Mouse (Mus musculus) stomach, postnatal 0 days (tissue): ENCODE measurements around the gene Slc10a1. TPM values are rescaled to one million over a fixed set of nuclear protein-coding genes. Genes with fewer than 3 reads are reported as not detected.
A peak's percentile ranks its signal among the peaks of the same experiment; 100 is the strongest.

ENCODE experiments used
- ATAC-seq: fragments of 200-750 bp; cut with Nextera tagmentation; 2 replicates; pipeline ENCODE4 v1.8.0; 2017; ENCODE audit not compliant: low FRiP score, low TSS enrichment
- DNase-seq: peaks from one replicate; pipeline ENCODE4 v3.0.0-alpha.2; 2016; ENCODE audit warnings: low spot score
- H3K27ac ChIP-seq: fragments of 300-500 bp; sonication (generic); replicated peaks from 2 replicates; pipeline ENCODE4 v1.5.1; 2014; ENCODE audit warnings: mild to moderate bottlenecking, control low read depth
- H3K27me3 ChIP-seq: fragments of 300-500 bp; sonication (generic); 2 replicates; pipeline ENCODE4 v1.6.1; 2014; ENCODE audit warnings: low read length; ENCODE audit not compliant: control insufficient read depth, insufficient read depth
- H3K36me3 ChIP-seq: fragments of 300-500 bp; sonication (generic); 2 replicates; pipeline ENCODE4 v1.6.1; 2014; ENCODE audit warnings: low read length, mixed read lengths; ENCODE audit not compliant: control insufficient read depth, insufficient read depth
- H3K4me1 ChIP-seq: fragments of 300-500 bp; sonication (generic); replicated peaks from 2 replicates; pipeline ENCODE4 v1.6.1; 2014; ENCODE audit warnings: antibody characterized with exemption; ENCODE audit not compliant: control insufficient read depth, insufficient read depth
- H3K4me2 ChIP-seq: fragments of 300-500 bp; sonication (generic); replicated peaks from 2 replicates; pipeline ENCODE4 v1.6.1; 2014; ENCODE audit warnings: low read depth, mild to moderate bottlenecking, control low read depth, moderate library complexity
- H3K4me3 ChIP-seq: fragments of 300-500 bp; sonication (generic); 2 replicates; pipeline ENCODE4 v1.5.1; 2014; ENCODE audit warnings: low read depth, low read length, control low read depth
- H3K9ac ChIP-seq: fragments of 300-500 bp; sonication (generic); 2 replicates; pipeline ENCODE4 v1.6.1; 2014; ENCODE audit warnings: mild to moderate bottlenecking, low read length, control low read depth, mixed read lengths
- H3K9me3 ChIP-seq: fragments of 300-500 bp; sonication (generic); 2 replicates; pipeline ENCODE4 v1.6.1; 2016; ENCODE audit warnings: low read length; ENCODE audit not compliant: control insufficient read depth
- CTCF ChIP-seq: IDR thresholded peaks from 2 replicates; pipeline ENCODE4 v1.5.1; 2016; ENCODE audit warnings: antibody characterized with exemption, low read depth, mild to moderate bottlenecking, moderate library complexity
- EP300 ChIP-seq: optimal IDR thresholded peaks from 2 replicates; pipeline ENCODE3; 2016; ENCODE audit warnings: antibody characterized with exemption
- WGBS: fragments of 180-500 bp; shearing (Covaris S2); extraction: QIAGEN DNeasy Blood & Tissue Kit; methylation state at CpG from one replicate; pipeline ENCODE4 v1.1.7; 2014; 5-methylcytosine and 5-hydroxymethylcytosine counted together
- polyA plus RNA-seq: library from polyadenylated mRNA; unstranded; fragments of >200 nt; fragmentation: Nextera tagmentation; extraction: Ambion mirVana; gene quantifications from 2 replicates; pipeline ENCODE4 v1.2.1, GENCODE M21; 2015

The Slc10a1 gene
- polyA plus RNA-seq, result 0.58 and 1.1 TPM in 2 replicates

GRCm38 (mm10) chr12:80968605-80969004 lies at the start of gene Slc10a1:
Gene Slc10a1 (minus strand): TSS chr12:80968705.
- ATAC-seq, result no peak
- Histone ChIP-seq H3K27ac (no peak within 1 kb of the TSS), H3K4me2 (no peak within 1 kb of the TSS), H3K4me3 (no peak within 1 kb of the TSS), H3K36me3 (no peaks in the 10 kb centered on the region), H3K9me3 (no peaks in the 10 kb centered on the region), H3K27me3 (no peaks in the 10 kb centered on the region), H3K9ac (no peak within 1 kb of the TSS), H3K4me1 (no peaks in the 10 kb centered on the region)
- TF ChIP-seq CTCF (no peak), EP300 (no peak)
- 78% methylated on average over 5 of the region's 5 CpGs for WGBS
- no peak for DNase-seq

GRCm38 (mm10) chr12:81017624-81018023 lies 49.1 kb upstream of the Slc10a1 start:
- Histone ChIP-seq H3K27ac (no peak overlapping the region), H3K4me2 (no peak overlapping the region), H3K4me1 (no peaks in the 10 kb centered on the region), H3K36me3 (no peaks in the 10 kb centered on the region), H3K9ac (no peak overlapping the region), H3K4me3 (no peak overlapping the region), H3K27me3 (no peaks in the 10 kb centered on the region), H3K9me3 (no peaks in the 10 kb centered on the region)
- TF ChIP-seq CTCF (no peak), EP300 (no peak)
- ATAC-seq (no peak), DNase-seq (no peak)
- 93% methylated on average over 12 of the region's 12 CpGs for WGBS

- no peak overlapping the region for H3K9ac ChIP-seq
- TF ChIP-seq EP300, result no peak
- no peak for TF ChIP-seq CTCF
- WGBS, result 78% methylated on average over 11 of the region's 11 CpGs
- no peak for ATAC-seq
- H3K4me3 ChIP-seq, result no peak overlapping the region
- H3K4me1 ChIP-seq, result no peaks in the 10 kb centered on the region
- H3K4me2 ChIP-seq, result no peak overlapping the region
- no peaks in the 10 kb centered on the region for H3K27me3 ChIP-seq
- no peak for DNase-seq
- H3K27ac ChIP-seq, result no peak overlapping the region
- H3K36me3 ChIP-seq, result no peaks in the 10 kb centered on the region
- no peaks in the 10 kb centered on the region for H3K9me3 ChIP-seq
Observed at GRCm38 (mm10) chr12:81013496-81013895, 45.0 kb upstream of the Slc10a1 start.

GRCm38 (mm10) chr12:81011994-81012393 lies 43.5 kb upstream of the Slc10a1 start:
- Histone ChIP-seq H3K4me1 (no peaks in the 10 kb centered on the region), H3K9me3 (no peaks in the 10 kb centered on the region), H3K4me2 (no peak overlapping the region), H3K36me3 (no peaks in the 10 kb centered on the region), H3K4me3 (no peak overlapping the region), H3K27me3 (no peaks in the 10 kb centered on the region), H3K9ac (no peak overlapping the region), H3K27ac (no peak overlapping the region)
- DNase-seq (no peak), ATAC-seq (no peak)
- TF ChIP-seq CTCF (0 out of 2 replicates have a peak, but pooled peaks have one; percentile 9), EP300 (no peak)
- WGBS, result 77% methylated on average over 2 of the region's 2 CpGs

- Histone ChIP-seq H3K4me2 (no peak overlapping the region), H3K4me1 (no peaks in the 10 kb centered on the region), H3K4me3 (no peak overlapping the region), H3K27ac (no peak overlapping the region), H3K27me3 (no peaks in the 10 kb centered on the region), H3K36me3 (no peaks in the 10 kb centered on the region), H3K9ac (no peak overlapping the region), H3K9me3 (no peaks in the 10 kb centered on the region)
- no peak for ATAC-seq
- DNase-seq, result no peak
- TF ChIP-seq EP300, result no peak
- no peak for TF ChIP-seq CTCF
- WGBS, result 19% methylated on average over 3 of the region's 3 CpGs
Observed at GRCm38 (mm10) chr12:81009813-81010212, 41.3 kb upstream of the Slc10a1 start.

- DNase-seq, result no peak
Observed at GRCm38 (mm10) chr12:81002841-81003635, 34.5 kb upstream of the Slc10a1 start.

More at GRCm38 (mm10) chr12:81002841-81003635, 34.5 kb upstream of the Slc10a1 start:
- H3K4me2 ChIP-seq, result no peak overlapping the region
- no peak overlapping the region for H3K27ac ChIP-seq
- 40% methylated on average over 13 of the region's 13 CpGs for WGBS
- no peak overlapping the region for H3K9ac ChIP-seq
- no peaks in the 10 kb centered on the region for H3K36me3 ChIP-seq
- no peaks in the 10 kb centered on the region for H3K4me1 ChIP-seq
- H3K9me3 ChIP-seq, result no peaks in the 10 kb centered on the region
- H3K27me3 ChIP-seq, result no peaks in the 10 kb centered on the region
- no peak overlapping the region for H3K4me3 ChIP-seq
- TF ChIP-seq EP300 (no peak), CTCF (no peak)
- ATAC-seq, result no peak
